Mouse (Mus musculus): ENCODE measurements around the gene Dyrk1a. TPM values are rescaled to one million over a fixed set of nuclear protein-coding genes. Genes with fewer than 3 reads are reported as not detected.
"Not testable (repeated sequence)": the region's sequence is repeated elsewhere in the genome, so short reads cannot be mapped to it uniquely, and the experiment has no call there.

Dyrk1a gene
- polyA plus RNA-seq, 1 experiment from 2014 or later = 10.7 TPM

- H3K4me2 ChIP-seq = no peak overlapping the region
- no peak overlapping the region for H3K4me3 ChIP-seq
- whole genome bisulfite sequencing = 93% methylated on average over 7 of the region's 7 CpGs
- H3K27ac ChIP-seq = no peak overlapping the region
- H3K9me3 ChIP-seq = no peaks in the 10 kb centered on the region
- no peak for ATAC-seq (ENCODE audit: low FRiP score)
- H3K4me1 ChIP-seq (replicated peaks) = peaks cover 18% of the 10 kb centered on the region
- H3K36me3 ChIP-seq = peaks cover 5% of the 10 kb centered on the region
- no peak overlapping the region for H3K9ac ChIP-seq
- H3K27me3 ChIP-seq = no peaks in the 10 kb centered on the region
Observed at GRCm38 (mm10) chr16:94659394-94659793, 89.6 kb downstream of the Dyrk1a start.

GRCm38 (mm10) chr16:94660221-94660620 lies 90.4 kb downstream of the Dyrk1a start:
- Histone ChIP-seq H3K9me3 (no peaks in the 10 kb centered on the region), H3K4me2 (no peak overlapping the region), H3K4me3 (no peak overlapping the region), H3K9ac (no peak overlapping the region), H3K36me3 (peaks cover 5% of the 10 kb centered on the region), H3K4me1 (replicated peaks) (peaks cover 17% of the 10 kb centered on the region), H3K27ac (no peak overlapping the region), H3K27me3 (no peaks in the 10 kb centered on the region)
- WGBS = 94% methylated on average over 8 of the region's 8 CpGs
- ATAC-seq (ENCODE audit: low FRiP score) = no peak

- H3K27me3 ChIP-seq = no peaks in the 10 kb centered on the region
- no peak for ATAC-seq (ENCODE audit: low FRiP score)
Observed at GRCm38 (mm10) chr16:94667557-94667956, 97.7 kb downstream of the Dyrk1a start.

GRCm38 (mm10) chr16:94671313-94671712 lies 101.5 kb downstream of the Dyrk1a start:
- H3K27ac ChIP-seq = no peak overlapping the region
- no peak overlapping the region for H3K4me2 ChIP-seq
- no peaks in the 10 kb centered on the region for H3K4me1 ChIP-seq (replicated peaks)
- ATAC-seq (ENCODE audit: low FRiP score) = no peak
- H3K4me3 ChIP-seq = no peak overlapping the region
- no peaks in the 10 kb centered on the region for H3K27me3 ChIP-seq
- no peak overlapping the region for H3K9ac ChIP-seq
- WGBS = 94% methylated on average over 9 of the region's 9 CpGs
- no peaks in the 10 kb centered on the region for H3K9me3 ChIP-seq
- H3K36me3 ChIP-seq = peaks cover 59% of the 10 kb centered on the region

More at GRCm38 (mm10) chr16:94667557-94667956, 97.7 kb downstream of the Dyrk1a start:
- peaks cover 52% of the 10 kb centered on the region for H3K36me3 ChIP-seq
- H3K4me3 ChIP-seq = no peak overlapping the region
- H3K27ac ChIP-seq = no peak overlapping the region
- H3K9me3 ChIP-seq = no peaks in the 10 kb centered on the region
- WGBS = 93% methylated on average over 4 of the region's 4 CpGs
- H3K4me1 ChIP-seq (replicated peaks) = no peaks in the 10 kb centered on the region
- no peak overlapping the region for H3K9ac ChIP-seq
- H3K4me2 ChIP-seq = no peak overlapping the region

- peaks cover 25% of the 10 kb centered on the region for H3K36me3 ChIP-seq
- no peaks in the 10 kb centered on the region for H3K27me3 ChIP-seq
- WGBS = 63% methylated on average over 4 of the region's 4 CpGs
- no peaks in the 10 kb centered on the region for H3K9me3 ChIP-seq
- H3K27ac ChIP-seq = no peak overlapping the region
- ATAC-seq (ENCODE audit: low FRiP score) = no peak
- no peak overlapping the region for H3K4me3 ChIP-seq
- no peak overlapping the region for H3K9ac ChIP-seq
- H3K4me2 ChIP-seq = no peak overlapping the region
- H3K4me1 ChIP-seq (replicated peaks) = peaks cover 14% of the 10 kb centered on the region
Observed at GRCm38 (mm10) chr16:94680924-94681323, 111.1 kb downstream of the Dyrk1a start.

- whole genome bisulfite sequencing = 94% methylated on average over 4 of the region's 4 CpGs
- no peak for ATAC-seq (ENCODE audit: low FRiP score)
- H3K27ac ChIP-seq = no peak overlapping the region
Observed at GRCm38 (mm10) chr16:94681760-94682159, 112.0 kb downstream of the Dyrk1a start.

GRCm38 (mm10) chr16:94683960-94684359 lies 114.2 kb downstream of the Dyrk1a start:
- Histone ChIP-seq H3K9me3 (no peaks in the 10 kb centered on the region), H3K9ac (no peak overlapping the region), H3K27me3 (no peaks in the 10 kb centered on the region), H3K4me1 (replicated peaks) (peaks cover 14% of the 10 kb centered on the region), H3K36me3 (peaks cover 42% of the 10 kb centered on the region), H3K4me2 (no peak overlapping the region), H3K27ac (no peak overlapping the region), H3K4me3 (no peak overlapping the region)
- 84% methylated on average over 4 of the region's 4 CpGs for WGBS
- no peak for ATAC-seq (ENCODE audit: low FRiP score)

More at GRCm38 (mm10) chr16:94681760-94682159, 112.0 kb downstream of the Dyrk1a start:
- H3K4me1 ChIP-seq (replicated peaks) = peaks cover 14% of the 10 kb centered on the region
- H3K9ac ChIP-seq = no peak overlapping the region
- no peak overlapping the region for H3K4me2 ChIP-seq
- peaks cover 34% of the 10 kb centered on the region for H3K36me3 ChIP-seq
- no peaks in the 10 kb centered on the region for H3K27me3 ChIP-seq
- H3K9me3 ChIP-seq = no peaks in the 10 kb centered on the region
- H3K4me3 ChIP-seq = no peak overlapping the region

GRCm38 (mm10) chr16:94693687-94694305 lies 124.0 kb downstream of the Dyrk1a start:
- Histone ChIP-seq H3K9ac (no peak overlapping the region), H3K4me2 (no peak overlapping the region), H3K4me3 (no peak overlapping the region), H3K9me3 (no peaks in the 10 kb centered on the region), H3K27ac (peak overlapping the region; percentile 10; the same call in 1 of the 2 replicates), H3K27me3 (no peaks in the 10 kb centered on the region), H3K4me1 (replicated peaks) (no peaks in the 10 kb centered on the region), H3K36me3 (peaks cover 53% of the 10 kb centered on the region)
- WGBS = 83% methylated on average over 4 of the region's 4 CpGs
- ATAC-seq (ENCODE audit: low FRiP score) = no peak

- no peaks in the 10 kb centered on the region for H3K4me1 ChIP-seq (replicated peaks)
- no peaks in the 10 kb centered on the region for H3K9me3 ChIP-seq
- no peak overlapping the region for H3K27ac ChIP-seq
- WGBS = 86% methylated on average over 5 of the region's 5 CpGs
- no peak for ATAC-seq (ENCODE audit: low FRiP score)
- H3K4me2 ChIP-seq = no peak overlapping the region
- H3K4me3 ChIP-seq = no peak overlapping the region
- no peaks in the 10 kb centered on the region for H3K27me3 ChIP-seq
- H3K9ac ChIP-seq = no peak overlapping the region
- H3K36me3 ChIP-seq = peaks cover 22% of the 10 kb centered on the region
Observed at GRCm38 (mm10) chr16:94697553-94697952, 127.7 kb downstream of the Dyrk1a start.

GRCm38 (mm10) chr16:94698234-94698633 lies 128.4 kb downstream of the Dyrk1a start:
- H3K4me2 ChIP-seq; H3K27me3 ChIP-seq; H3K27ac ChIP-seq; H3K9ac ChIP-seq; ATAC-seq (ENCODE audit: low FRiP score); H3K4me1 ChIP-seq (replicated peaks); H3K4me3 ChIP-seq; H3K9me3 ChIP-seq: not testable (repeated sequence)
- 86% methylated on average over 1 of the region's 1 CpGs for WGBS
- peaks cover 16% of the 10 kb centered on the region for H3K36me3 ChIP-seq

- Histone ChIP-seq H3K27ac (no peak overlapping the region), H3K9ac (no peak overlapping the region), H3K27me3 (no peaks in the 10 kb centered on the region), H3K36me3 (no peaks in the 10 kb centered on the region), H3K4me1 (replicated peaks) (no peaks in the 10 kb centered on the region), H3K4me2 (no peak overlapping the region), H3K4me3 (no peak overlapping the region), H3K9me3 (no peaks in the 10 kb centered on the region)
- WGBS = 82% methylated on average over 4 of the region's 4 CpGs
- ATAC-seq (ENCODE audit: low FRiP score) = no peak
Observed at GRCm38 (mm10) chr16:94701141-94701540, 131.3 kb downstream of the Dyrk1a start.

- Histone ChIP-seq H3K9me3 (no peaks in the 10 kb centered on the region), H3K4me1 (replicated peaks) (no peaks in the 10 kb centered on the region), H3K9ac (no peak overlapping the region), H3K27me3 (no peaks in the 10 kb centered on the region), H3K4me3 (no peak overlapping the region), H3K27ac (no peak overlapping the region), H3K4me2 (no peak overlapping the region), H3K36me3 (no peaks in the 10 kb centered on the region)
- 93% methylated on average over 4 of the region's 4 CpGs for WGBS
- ATAC-seq (ENCODE audit: low FRiP score) = no peak
Observed at GRCm38 (mm10) chr16:94701971-94702370, 132.2 kb downstream of the Dyrk1a start.

- no peaks in the 10 kb centered on the region for H3K27me3 ChIP-seq
- peak overlapping the region; percentile 34 for H3K4me3 ChIP-seq
- H3K27ac ChIP-seq = peak overlapping the region; percentile 35; the same call in 1 of the 2 replicates
- H3K4me2 ChIP-seq = peak overlapping the region; percentile 58
- H3K4me1 ChIP-seq (replicated peaks) = peaks cover 15% of the 10 kb centered on the region
- H3K36me3 ChIP-seq = no peaks in the 10 kb centered on the region
- H3K9ac ChIP-seq = peak overlapping the region; percentile 64; the same call in 1 of the 2 replicates
- peak; percentile 92 for ATAC-seq (ENCODE audit: low FRiP score)
- peaks cover 3% of the 10 kb centered on the region; the same call in 1 of the 2 replicates for H3K9me3 ChIP-seq
- 9% methylated on average over 25 of the region's 25 CpGs for WGBS
Observed at GRCm38 (mm10) chr16:94713480-94714094, 143.8 kb downstream of the Dyrk1a start.

All from hindbrain, embryonic 13.5 days (tissue).